Mouse (Mus musculus) embryonic facial prominence, embryonic 14.5 days (tissue): ENCODE results near the gene 6430550D23Rik. TPM values are rescaled to one million over a fixed set of nuclear protein-coding genes. Genes with fewer than 3 reads are reported as not detected.
A peak's percentile ranks its signal among the peaks of the same experiment; 100 is the strongest.

Source experiments
- ATAC-seq: fragments of 200-750 bp; cut with Nextera tagmentation; 2 replicates; pipeline ENCODE4 v1.8.0; 2017; ENCODE audit warnings: low read depth, moderate number of reproducible peaks, moderate TSS enrichment
- DNase-seq: peaks from one replicate; pipeline ENCODE4 v3.0.0-alpha.2; 2015; ENCODE audit warnings: low spot score
- H3K27ac ChIP-seq: fragments of 300-500 bp; sonication (generic); replicated peaks from 2 replicates; pipeline ENCODE4 v1.5.1; 2014; ENCODE audit warnings: low read depth, mild to moderate bottlenecking, low read length, moderate library complexity
- H3K27me3 ChIP-seq: fragments of 300-500 bp; sonication (generic); replicated peaks from 2 replicates; pipeline ENCODE4 v1.6.1; 2014; ENCODE audit warnings: low read length; ENCODE audit not compliant: control insufficient read depth, insufficient read depth
- H3K36me3 ChIP-seq: fragments of 300-500 bp; sonication (generic); 2 replicates; pipeline ENCODE4 v1.6.1; 2014; ENCODE audit warnings: low read length, mixed read lengths; ENCODE audit not compliant: control insufficient read depth, insufficient read depth
- H3K4me1 ChIP-seq: fragments of 300-500 bp; sonication (generic); 2 replicates; pipeline ENCODE4 v1.6.1; 2014; ENCODE audit warnings: antibody characterized with exemption, low read length; ENCODE audit not compliant: control insufficient read depth, insufficient read depth
- H3K4me2 ChIP-seq: fragments of 300-500 bp; sonication (generic); 2 replicates; pipeline ENCODE4 v1.6.1; 2014; ENCODE audit warnings: low read depth, mild to moderate bottlenecking, low read length, moderate library complexity, mixed read lengths
- H3K4me3 ChIP-seq: fragments of 300-500 bp; sonication (generic); 2 replicates; pipeline ENCODE4 v1.5.1; 2014; ENCODE audit warnings: low read depth, mild to moderate bottlenecking, low read length
- H3K9ac ChIP-seq: fragments of 300-500 bp; sonication (generic); 2 replicates; pipeline ENCODE4 v1.6.1; 2014; ENCODE audit warnings: low read depth, mild to moderate bottlenecking, low read length, moderate library complexity, mixed read lengths
- H3K9me3 ChIP-seq: fragments of 300-500 bp; sonication (generic); 2 replicates; pipeline ENCODE4 v1.6.1; 2016; ENCODE audit warnings: low read length; ENCODE audit not compliant: control insufficient read depth
- WGBS: fragments of 180-500 bp; shearing (Covaris S2); extraction: QIAGEN DNeasy Blood & Tissue Kit; methylation state at CpG from one replicate; pipeline ENCODE4 v1.1.7; 2014; 5-methylcytosine and 5-hydroxymethylcytosine counted together
- polyA plus RNA-seq: library from polyadenylated mRNA; unstranded; fragments of >200 nt; fragmentation: Nextera tagmentation; extraction: Ambion mirVana; gene quantifications from 2 replicates; pipeline ENCODE4 v1.2.1, GENCODE M21; 2014

Gene 6430550D23Rik
- polyA plus RNA-seq, 1 experiment from 2014 or later: 1.4 TPM

GRCm38 (mm10) chr2:156005393-156005792, 2.4 kb downstream of the 6430550D23Rik start:
- Histone ChIP-seq H3K9ac (no peak overlapping the region), H3K36me3 (peaks cover 15% of the 10 kb centered on the region), H3K4me2 (no peak overlapping the region), H3K4me1 (0 out of 2 replicates have a peak, but pooled peaks cover 9% of the 10 kb centered on the region), H3K27me3 (no peaks in the 10 kb centered on the region), H3K27ac (no peak overlapping the region), H3K4me3 (no peak overlapping the region), H3K9me3 (no peaks in the 10 kb centered on the region)
- no peak for DNase-seq
- ATAC-seq: no peak
- 85% methylated on average over 4 of the region's 4 CpGs for WGBS

- no peak overlapping the region for H3K27ac ChIP-seq
- no peaks in the 10 kb centered on the region for H3K4me1 ChIP-seq
- DNase-seq: peak; percentile 8
Observed at GRCm38 (mm10) chr2:155991863-155992321, 15.9 kb downstream of the 6430550D23Rik start.

GRCm38 (mm10) chr2:155991151-155991550, 16.6 kb downstream of the 6430550D23Rik start:
- H3K4me3 ChIP-seq: no peak overlapping the region
- H3K9me3 ChIP-seq: no peaks in the 10 kb centered on the region
- no peak overlapping the region for H3K27ac ChIP-seq
- DNase-seq (no peak), ATAC-seq (no peak)
- H3K4me2 ChIP-seq: no peak overlapping the region
- no peaks in the 10 kb centered on the region for H3K27me3 ChIP-seq
- no peaks in the 10 kb centered on the region for H3K4me1 ChIP-seq
- 94% methylated on average over 10 of the region's 10 CpGs for WGBS
- peaks cover 96% of the 10 kb centered on the region for H3K36me3 ChIP-seq
- H3K9ac ChIP-seq: no peak overlapping the region

More at GRCm38 (mm10) chr2:155991863-155992321, 15.9 kb downstream of the 6430550D23Rik start:
- Histone ChIP-seq H3K27me3 (no peaks in the 10 kb centered on the region), H3K4me2 (no peak overlapping the region), H3K36me3 (peaks cover 96% of the 10 kb centered on the region), H3K4me3 (no peak overlapping the region), H3K9me3 (no peaks in the 10 kb centered on the region), H3K9ac (no peak overlapping the region)
- 82% methylated on average over 14 of the region's 14 CpGs for WGBS
- ATAC-seq: no peak

GRCm38 (mm10) chr2:155989085-155989484, 18.7 kb downstream of the 6430550D23Rik start:
- Histone ChIP-seq H3K9me3 (no peaks in the 10 kb centered on the region), H3K4me1 (no peaks in the 10 kb centered on the region), H3K36me3 (peaks cover 96% of the 10 kb centered on the region), H3K9ac (no peak overlapping the region), H3K4me2 (no peak overlapping the region), H3K27ac (no peak overlapping the region), H3K4me3 (no peak overlapping the region), H3K27me3 (no peaks in the 10 kb centered on the region)
- 70% methylated on average over 4 of the region's 4 CpGs for WGBS
- DNase-seq: peak; percentile 12
- ATAC-seq: no peak

GRCm38 (mm10) chr2:155987131-155987530, 20.6 kb downstream of the 6430550D23Rik start:
- H3K4me1 ChIP-seq: no peaks in the 10 kb centered on the region
- H3K4me2 ChIP-seq: no peak overlapping the region
- peaks cover 96% of the 10 kb centered on the region for H3K36me3 ChIP-seq
- DNase-seq: no peak
- no peak for ATAC-seq
- no peaks in the 10 kb centered on the region for H3K27me3 ChIP-seq
- H3K27ac ChIP-seq: no peak overlapping the region
- no peak overlapping the region for H3K9ac ChIP-seq
- H3K4me3 ChIP-seq: no peak overlapping the region
- 90% methylated on average over 6 of the region's 6 CpGs for WGBS
- no peaks in the 10 kb centered on the region for H3K9me3 ChIP-seq

- H3K27me3 ChIP-seq: no peaks in the 10 kb centered on the region
- H3K9ac ChIP-seq: no peak overlapping the region
- H3K4me2 ChIP-seq: no peak overlapping the region
- no peak for DNase-seq
- H3K4me1 ChIP-seq: no peaks in the 10 kb centered on the region
- H3K4me3 ChIP-seq: no peak overlapping the region
- 84% methylated on average over 7 of the region's 7 CpGs for WGBS
- H3K27ac ChIP-seq: no peak overlapping the region
- ATAC-seq: no peak
- no peaks in the 10 kb centered on the region for H3K9me3 ChIP-seq
- peaks cover 96% of the 10 kb centered on the region for H3K36me3 ChIP-seq
Observed at GRCm38 (mm10) chr2:155985776-155986175, 22.0 kb downstream of the 6430550D23Rik start.

- Histone ChIP-seq H3K27me3 (no peaks in the 10 kb centered on the region), H3K36me3 (peaks cover 96% of the 10 kb centered on the region), H3K4me3 (no peak overlapping the region), H3K4me2 (no peak overlapping the region), H3K9me3 (no peaks in the 10 kb centered on the region), H3K4me1 (no peaks in the 10 kb centered on the region), H3K9ac (no peak overlapping the region), H3K27ac (no peak overlapping the region; the same call in 1 of the 2 replicates)
- WGBS: 81% methylated on average over 5 of the region's 5 CpGs
- DNase-seq: peak; percentile 51
- no peak for ATAC-seq
Observed at GRCm38 (mm10) chr2:155979328-155979991, 28.3 kb downstream of the 6430550D23Rik start.

DNA sequence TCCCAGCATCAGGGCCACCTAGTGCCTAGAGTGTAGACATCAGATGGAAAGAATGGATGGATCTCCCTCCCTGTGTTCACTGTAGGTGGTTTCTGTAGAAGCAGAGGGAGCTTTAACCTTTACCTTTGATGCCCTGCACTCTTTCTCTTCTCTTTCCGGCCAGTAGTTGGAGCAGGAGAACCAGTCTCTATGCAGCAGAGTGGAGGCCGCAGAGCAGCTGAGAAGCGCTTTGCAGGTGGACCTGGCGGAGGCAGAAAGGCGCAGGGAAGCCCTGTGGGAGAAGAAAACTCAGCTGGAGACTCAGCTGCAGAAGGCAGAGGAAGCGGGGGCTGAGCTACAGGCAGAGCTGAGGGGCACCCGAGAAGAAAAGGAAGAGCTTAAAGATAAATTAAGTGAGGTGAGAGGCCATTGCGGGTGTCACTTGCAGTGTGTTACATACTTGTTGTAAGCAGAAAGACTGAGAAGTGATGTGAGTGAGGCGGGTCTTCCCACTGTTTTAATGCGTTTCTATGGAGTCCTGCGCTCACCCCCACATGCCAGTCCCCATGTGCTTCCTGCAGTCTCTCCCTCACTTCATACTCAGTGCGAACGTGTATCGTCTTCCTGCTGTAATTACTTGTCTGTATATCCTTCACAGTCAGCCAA, 33.6 kb downstream of the 6430550D23Rik start:
- Histone ChIP-seq H3K27me3 (no peaks in the 10 kb centered on the region), H3K9me3 (no peaks in the 10 kb centered on the region), H3K27ac (no peak overlapping the region), H3K9ac (no peak overlapping the region), H3K36me3 (peaks cover 91% of the 10 kb centered on the region), H3K4me3 (no peak overlapping the region), H3K4me1 (no peaks in the 10 kb centered on the region), H3K4me2 (no peak overlapping the region)
- ATAC-seq (no peak), DNase-seq (no peak)
- WGBS: 75% methylated on average over 14 of the region's 14 CpGs
